Mouse (Mus musculus): Measurements from ENCODE around the gene 4932438A13Rik.

The 4932438A13Rik gene

DNA sequence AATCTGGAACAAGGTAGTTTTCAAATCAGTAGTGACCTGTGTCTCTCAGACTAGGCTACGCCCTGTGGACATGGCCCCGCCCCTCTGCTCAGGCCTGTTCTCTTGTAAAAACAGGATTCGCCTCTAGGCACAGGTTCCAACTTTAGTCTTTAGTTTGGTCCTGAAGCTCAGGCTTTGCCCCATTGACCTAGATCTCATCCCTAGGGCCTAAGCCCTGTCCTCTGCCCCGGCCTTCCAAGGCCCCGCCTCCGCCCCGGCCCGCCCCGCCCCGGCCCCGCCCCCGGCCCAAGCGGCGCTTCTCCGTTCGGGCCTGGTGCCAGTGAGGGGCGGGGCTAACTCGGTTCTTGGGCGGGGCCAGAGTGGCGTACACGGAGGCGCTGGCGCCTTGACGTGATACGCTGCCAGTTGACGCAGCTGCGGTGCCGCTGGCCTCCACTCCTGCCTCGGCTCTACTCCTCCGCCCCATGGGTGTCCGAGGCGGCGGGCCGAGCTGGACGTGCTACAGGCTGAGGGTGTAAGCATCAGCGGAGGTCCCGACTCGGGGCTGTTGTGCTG is at the start of gene 4932438A13Rik:
TSS of gene 4932438A13Rik (plus strand) at position 384 of the 555 bp plus-strand sequence.
- DNase-seq (ENCODE audit: extremely low read depth, low read depth, low spot score): peak; percentile 30

DNA sequence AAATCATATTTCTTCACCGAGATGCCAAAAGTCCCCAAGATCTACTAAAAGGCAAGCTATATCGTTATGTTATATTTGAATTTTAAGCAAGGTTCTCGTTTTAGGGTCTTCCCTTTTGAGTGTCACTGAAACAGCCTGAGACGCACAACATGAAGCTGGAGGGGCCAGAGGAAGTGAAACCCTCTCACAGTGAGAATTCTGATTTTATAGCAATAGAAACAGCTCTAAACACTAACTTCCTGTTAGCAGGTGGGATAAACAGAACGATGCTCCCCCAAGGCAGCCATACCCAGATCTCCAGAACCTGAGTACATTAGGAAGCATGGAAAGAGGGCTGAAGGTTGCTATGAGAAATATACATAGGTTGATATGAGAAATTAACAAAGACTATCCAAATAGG is 46.3 kb upstream of the 4932438A13Rik start:
- DNase-seq (ENCODE audit: extremely low read depth, low read depth, low spot score): no peak

DNA sequence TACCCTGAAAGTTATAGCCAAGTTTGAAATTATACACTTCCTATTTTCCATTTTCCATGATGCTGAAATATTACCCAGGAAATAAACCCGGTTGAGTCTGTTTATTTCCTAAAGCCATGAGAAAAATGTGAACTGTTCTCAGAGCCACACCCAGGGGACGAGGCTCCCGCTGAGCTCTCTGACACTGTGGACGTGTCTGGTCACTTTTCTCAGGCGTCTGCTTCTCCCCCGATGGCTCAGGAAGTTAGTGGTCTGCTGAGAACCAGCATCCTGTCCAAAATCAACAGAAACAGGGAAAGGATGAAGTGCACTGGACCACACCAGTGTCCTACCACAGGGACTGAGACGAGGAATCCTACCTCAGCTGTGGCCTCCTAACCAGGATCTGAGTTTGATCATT is 43.5 kb upstream of the 4932438A13Rik start:
- no peak for DNase-seq (ENCODE audit: extremely low read depth, low read depth, low spot score)

DNA sequence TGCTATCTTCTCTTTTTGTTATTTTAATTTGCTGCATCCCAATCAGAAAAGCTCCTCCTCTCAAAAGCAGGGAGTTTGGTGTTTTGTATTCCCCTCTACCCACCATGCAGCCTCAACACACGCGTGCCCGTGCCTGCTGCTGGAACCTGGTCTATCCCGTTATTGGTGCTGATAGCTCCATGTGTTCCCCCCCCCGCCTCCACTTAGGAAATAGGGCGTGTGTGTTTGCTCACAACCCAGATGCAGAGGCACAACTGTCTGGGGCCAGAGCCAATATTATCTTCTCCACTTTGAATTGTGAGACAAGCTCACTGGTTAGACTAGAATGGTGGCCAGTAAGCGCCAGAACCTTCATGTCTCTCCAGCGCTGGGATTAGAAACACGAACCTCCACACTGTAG is 41.9 kb upstream of the 4932438A13Rik start:
- peak; percentile 23 for DNase-seq (ENCODE audit: extremely low read depth, low read depth, low spot score)

GRCm38 (mm10) chr3:36825098-36825497 is 37.8 kb upstream of the 4932438A13Rik start:
- DNase-seq (ENCODE audit: extremely low read depth, low read depth, low spot score): no peak

- no peak for DNase-seq (ENCODE audit: extremely low read depth, low read depth, low spot score)
These were observed 37.4 kb upstream of the 4932438A13Rik start for GRCm38 (mm10) chr3:36825554-36825953.

DNA sequence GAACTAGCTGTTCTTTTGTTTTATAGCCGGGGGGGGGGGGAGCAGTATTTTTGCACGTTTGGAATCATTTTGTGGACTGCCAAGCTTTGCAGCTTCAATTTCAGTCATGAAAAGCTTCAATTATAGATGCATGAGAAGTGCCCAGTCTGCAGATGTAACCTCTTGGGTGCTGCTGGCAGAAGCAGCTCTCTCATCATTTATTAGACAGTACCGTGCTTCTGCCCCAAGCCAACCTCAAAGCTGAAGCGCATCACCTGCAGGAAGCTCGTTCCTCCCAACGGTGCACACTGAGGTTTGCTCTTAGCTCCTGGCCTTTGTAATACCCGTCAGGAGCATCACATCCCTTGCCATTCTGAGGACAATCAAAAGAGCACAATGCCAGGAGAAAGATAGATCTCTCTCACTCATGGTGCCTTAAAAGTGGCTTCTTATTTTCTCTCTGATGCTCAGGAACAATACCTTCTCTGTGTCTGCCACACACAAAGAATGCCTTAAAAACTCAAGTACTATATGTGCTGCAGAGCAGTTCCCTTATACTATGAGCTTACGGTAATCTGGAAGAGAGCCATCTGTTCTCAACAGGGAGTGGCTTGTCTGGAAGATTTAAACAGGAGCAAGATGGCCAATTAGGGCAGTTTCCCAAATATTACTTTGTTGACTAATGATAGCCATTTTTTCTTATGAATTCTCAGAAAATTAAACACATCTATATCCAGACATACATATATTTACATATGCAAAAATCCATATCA is 35.5 kb upstream of the 4932438A13Rik start:
- no peak for DNase-seq (ENCODE audit: extremely low read depth, low read depth, low spot score)

GRCm38 (mm10) chr3:36830218-36830617 is 32.7 kb upstream of the 4932438A13Rik start:
- no peak for DNase-seq (ENCODE audit: extremely low read depth, low read depth, low spot score)

- peak; percentile 98 for DNase-seq (ENCODE audit: extremely low read depth, low read depth, low spot score)
These were observed 28.5 kb upstream of the 4932438A13Rik start for GRCm38 (mm10) chr3:36834426-36834825.

- no peak for DNase-seq (ENCODE audit: extremely low read depth, low read depth, low spot score)
These were observed 28.1 kb upstream of the 4932438A13Rik start for GRCm38 (mm10) chr3:36834832-36835231.

DNA sequence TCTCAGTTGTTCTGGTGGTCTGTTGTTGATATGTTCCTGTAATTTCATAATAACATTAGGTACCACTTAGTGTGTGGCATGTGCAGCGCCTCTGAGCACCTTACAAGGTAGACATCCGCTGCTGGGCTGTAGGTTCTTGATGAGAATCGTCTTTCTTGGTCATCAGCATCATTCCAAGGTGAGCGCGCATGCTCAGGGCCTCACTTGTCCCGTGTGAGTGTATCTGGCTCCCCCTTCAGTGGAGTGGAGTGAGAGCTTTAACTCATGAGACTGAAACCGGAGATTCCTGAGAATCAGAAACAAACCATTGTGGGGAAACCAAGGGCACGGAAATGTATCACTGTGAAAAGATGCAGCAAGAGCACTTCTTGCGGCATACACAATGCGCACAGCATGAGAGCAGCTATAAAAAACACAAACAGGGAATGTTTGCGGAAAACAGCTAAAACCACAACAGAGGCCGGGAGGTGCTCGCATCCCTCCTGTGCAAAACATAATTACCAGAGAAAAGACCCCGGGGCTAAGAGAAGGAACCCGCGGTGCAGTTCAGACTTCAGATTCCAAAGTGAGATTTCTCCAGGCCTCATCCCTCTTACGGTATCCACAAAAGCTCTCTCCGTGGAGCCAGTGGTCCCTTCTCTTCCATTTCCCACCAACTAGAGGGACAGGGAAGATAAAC is 27.2 kb upstream of the 4932438A13Rik start:
- DNase-seq (ENCODE audit: extremely low read depth, low read depth, low spot score): no peak

- no peak for DNase-seq (ENCODE audit: extremely low read depth, low read depth, low spot score)
These were observed 26.1 kb upstream of the 4932438A13Rik start for GRCm38 (mm10) chr3:36836833-36837232.

GRCm38 (mm10) chr3:36840650-36841555 is 22.0 kb upstream of the 4932438A13Rik start:
- no peak for DNase-seq (ENCODE audit: extremely low read depth, low read depth, low spot score)

- no peak for DNase-seq (ENCODE audit: extremely low read depth, low read depth, low spot score)
These were observed 9.0 kb upstream of the 4932438A13Rik start for GRCm38 (mm10) chr3:36853733-36854440.

- no peak for DNase-seq (ENCODE audit: extremely low read depth, low read depth, low spot score)
These were observed 1.2 kb upstream of the 4932438A13Rik start for GRCm38 (mm10) chr3:36861411-36862410.

- DNase-seq (ENCODE audit: extremely low read depth, low read depth, low spot score): no peak
These were observed 523 bp downstream of the 4932438A13Rik start for GRCm38 (mm10) chr3:36863427-36863826.

- DNase-seq (ENCODE audit: extremely low read depth, low read depth, low spot score): no peak
These were observed 977 bp downstream of the 4932438A13Rik start for GRCm38 (mm10) chr3:36863881-36864280.

DNA sequence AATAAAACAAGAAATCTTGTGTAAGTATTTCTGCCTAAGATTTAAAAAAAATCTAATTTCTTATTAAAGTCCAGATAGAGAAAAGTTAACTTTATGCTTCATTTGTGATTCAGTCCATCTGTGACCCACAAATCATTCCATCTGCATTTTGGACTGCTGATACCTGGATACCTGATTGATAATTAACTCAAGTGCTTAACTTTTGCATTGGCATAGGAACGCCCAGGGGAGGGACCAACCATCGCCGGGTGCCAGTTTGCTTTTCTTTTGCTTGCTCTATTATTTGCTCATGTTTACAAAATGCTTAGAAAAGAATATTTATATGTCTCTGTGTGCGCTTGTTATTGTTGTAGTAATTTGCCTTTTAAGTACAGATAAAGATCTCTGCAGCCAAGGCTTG is 1.6 kb downstream of the 4932438A13Rik start:
- no peak for DNase-seq (ENCODE audit: extremely low read depth, low read depth, low spot score)

GRCm38 (mm10) chr3:36905372-36905771 is 42.5 kb downstream of the 4932438A13Rik start:
- no peak for DNase-seq (ENCODE audit: extremely low read depth, low read depth, low spot score)
